Mouse (Mus musculus) gonadal fat pad, adult 2 months (tissue): Measurements from ENCODE around the gene 2010111I01Rik. TPM values are rescaled to one million over a fixed set of nuclear protein-coding genes. Genes with fewer than 3 reads are reported as not detected.

Experiments used
- DNase-seq: peaks from one replicate; pipeline ENCODE4 v3.0.0-alpha.2; 2012; ENCODE audit warnings: low read depth
- polyA plus RNA-seq: library from polyadenylated mRNA; depleted of rRNA; stranded (reverse); fragments of >200 nt; gene quantifications from 2 replicates; pipeline ENCODE4 v1.2.3, GENCODE M21; 2012

Gene 2010111I01Rik
- polyA plus RNA-seq, 1 experiment = 80.6 TPM

DNA sequence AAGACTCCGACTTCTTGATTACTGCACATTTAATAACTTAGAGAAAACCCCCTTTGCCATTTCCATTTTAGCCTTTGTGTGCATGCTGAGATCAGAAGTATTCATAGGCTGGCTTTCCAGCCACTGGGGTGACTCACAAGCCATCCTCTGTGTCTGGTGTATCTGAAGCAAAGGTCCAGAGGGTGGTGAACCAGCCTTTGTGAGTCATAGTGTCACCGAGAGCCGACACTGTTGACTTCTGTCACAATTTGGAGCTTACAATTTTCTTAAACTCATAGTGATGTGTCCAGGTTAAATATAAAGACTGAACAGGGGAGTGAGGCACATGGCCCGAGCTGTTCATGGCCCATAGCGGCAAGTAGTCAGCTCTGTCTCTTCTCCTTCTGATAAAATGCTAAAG is 278.9 kb downstream of the 2010111I01Rik start:
- DNase-seq = no peak

DNA sequence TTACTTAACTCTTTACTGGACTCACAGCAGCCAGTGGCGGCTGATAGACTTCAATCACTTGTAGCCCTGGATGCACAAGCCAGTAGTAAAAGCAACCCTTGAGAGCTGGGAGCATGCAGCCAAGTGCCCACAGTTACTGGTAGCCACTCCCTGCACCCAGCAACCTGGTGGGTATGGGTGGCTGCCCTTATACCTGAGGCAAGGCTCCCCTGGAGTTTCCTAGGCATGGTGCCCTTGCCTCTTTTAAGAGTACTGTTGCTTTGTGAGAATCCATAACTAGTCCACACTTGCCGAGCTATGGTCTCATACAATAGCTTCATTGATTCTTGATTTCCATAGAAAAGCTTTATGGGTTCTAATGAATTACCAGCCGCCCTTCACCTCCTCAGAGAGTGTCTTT is 279.7 kb downstream of the 2010111I01Rik start:
- no peak for DNase-seq

DNA sequence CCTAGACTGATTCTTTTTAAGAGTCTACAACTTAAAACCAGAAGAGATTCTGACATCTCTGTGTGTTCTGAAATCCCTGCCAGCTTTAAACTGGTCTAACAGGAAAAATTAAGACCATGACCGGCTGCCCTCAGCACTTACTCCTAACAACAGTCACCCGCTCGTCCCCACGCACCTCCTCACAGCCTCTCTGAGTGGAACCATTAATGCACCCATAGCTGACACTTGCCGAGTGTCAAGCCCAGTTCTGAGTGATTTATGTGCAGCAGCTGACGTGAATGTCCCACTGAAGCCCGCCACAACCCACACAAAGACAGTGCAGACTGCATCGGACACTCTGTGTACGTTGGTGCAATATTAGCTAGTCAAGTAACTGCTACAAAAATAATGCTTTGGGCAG is 280.5 kb downstream of the 2010111I01Rik start:
- no peak for DNase-seq

DNA sequence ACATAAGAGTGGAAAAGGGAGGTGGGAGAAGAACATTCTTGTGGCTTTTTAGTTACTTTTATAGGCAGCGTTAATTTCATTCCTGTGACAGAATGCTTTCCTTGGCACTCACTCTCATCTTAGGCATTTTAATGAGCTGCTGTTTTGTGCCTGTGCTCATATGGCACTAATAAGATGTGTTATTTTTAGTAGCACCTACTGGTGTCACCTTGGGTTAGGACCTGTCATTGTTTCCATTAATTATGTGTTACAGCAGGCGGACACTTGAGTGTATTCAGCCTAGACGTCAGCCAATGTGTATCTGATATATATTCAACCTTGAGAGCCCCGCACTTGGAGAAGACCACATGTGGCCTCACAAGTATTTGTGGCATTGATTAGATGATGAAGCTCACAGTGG is 281.1 kb downstream of the 2010111I01Rik start:
- no peak for DNase-seq

DNA sequence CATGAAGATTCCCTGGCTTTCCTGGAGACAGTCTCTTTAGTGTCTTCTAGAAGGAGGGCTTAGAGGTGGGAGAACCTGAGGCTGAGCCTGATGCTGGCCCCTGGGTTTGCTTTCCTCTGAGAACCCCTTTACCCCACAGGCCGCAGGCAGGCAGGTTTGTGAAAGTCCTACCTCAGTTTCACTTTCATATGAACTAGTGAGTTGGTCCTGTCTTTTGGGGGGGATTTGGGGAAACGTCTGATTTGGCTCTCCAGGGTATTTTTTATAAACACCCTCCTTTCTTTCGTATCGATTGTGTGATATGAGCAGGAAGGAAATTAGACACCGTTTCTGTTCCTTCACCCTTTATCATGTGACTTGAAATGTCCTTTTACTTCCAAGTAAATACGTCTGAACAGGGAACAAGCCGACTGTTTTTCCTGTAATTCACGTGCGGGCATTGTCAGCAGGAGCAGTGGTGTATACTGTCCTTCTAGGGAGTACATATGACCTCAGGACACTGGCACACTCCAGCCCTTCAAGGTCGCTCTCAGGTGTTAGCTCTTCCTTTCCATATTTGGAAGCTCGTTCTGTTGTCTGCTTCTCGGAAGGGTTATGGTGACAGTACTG is 281.7 kb downstream of the 2010111I01Rik start:
- DNase-seq = no peak

DNA sequence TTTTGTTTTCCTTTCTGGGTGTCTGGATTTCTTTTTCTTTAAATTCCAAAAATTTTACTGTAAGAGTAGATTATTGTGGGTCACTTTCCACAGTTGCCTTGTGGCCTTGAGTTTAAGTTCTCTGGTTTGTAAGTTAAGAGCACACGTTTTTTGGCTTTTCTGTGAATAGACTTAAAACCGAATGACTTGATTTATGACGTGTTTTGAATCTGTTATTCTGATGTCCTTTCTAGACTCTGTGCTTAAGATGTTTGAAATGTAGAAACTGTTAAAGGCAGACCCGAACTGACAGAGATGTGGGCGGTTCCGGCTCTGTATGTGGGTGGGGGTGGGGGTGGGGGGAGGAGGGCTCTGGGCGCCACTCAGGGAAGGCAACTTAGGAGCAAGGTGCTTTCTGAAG is 282.3 kb downstream of the 2010111I01Rik start:
- DNase-seq = no peak

DNA sequence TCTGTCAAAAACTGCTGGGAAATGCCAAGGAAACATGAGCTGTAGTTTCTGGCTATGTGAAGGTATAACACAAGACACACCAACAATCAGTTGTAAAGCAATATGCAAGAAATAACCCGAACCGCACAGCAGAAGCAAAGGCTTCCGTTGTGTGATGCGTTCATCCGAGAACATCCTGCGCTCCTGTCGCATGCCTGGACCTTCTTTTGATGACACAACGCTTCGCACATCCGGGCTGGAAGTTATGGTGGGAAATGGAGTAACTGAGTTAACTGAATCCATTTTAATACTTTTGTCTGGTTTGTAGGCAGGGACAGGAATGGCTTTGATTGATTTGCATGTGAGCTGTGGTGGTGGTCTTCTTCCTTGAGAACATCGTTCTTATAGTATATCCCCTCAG is 282.9 kb downstream of the 2010111I01Rik start:
- no peak for DNase-seq

DNA sequence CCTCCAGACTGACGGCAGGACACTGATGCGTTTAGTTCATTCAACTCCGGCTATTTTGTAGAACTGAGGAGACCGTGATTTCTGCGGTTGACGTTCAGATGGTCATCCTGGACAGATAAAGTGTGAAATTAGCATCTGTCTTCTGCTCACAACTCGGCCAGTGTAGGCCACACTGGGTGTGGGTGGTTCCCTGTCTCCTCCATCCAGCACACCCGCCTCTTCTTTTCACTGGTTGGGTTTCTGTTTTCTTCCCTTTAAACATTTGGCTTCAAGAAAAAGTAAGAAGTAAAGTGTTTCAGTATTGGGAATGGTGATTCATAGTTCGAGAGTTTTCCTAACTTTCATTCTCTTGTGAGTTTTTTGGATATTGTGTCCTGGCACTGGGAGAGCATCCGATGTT is 283.6 kb downstream of the 2010111I01Rik start:
- no peak for DNase-seq

DNA sequence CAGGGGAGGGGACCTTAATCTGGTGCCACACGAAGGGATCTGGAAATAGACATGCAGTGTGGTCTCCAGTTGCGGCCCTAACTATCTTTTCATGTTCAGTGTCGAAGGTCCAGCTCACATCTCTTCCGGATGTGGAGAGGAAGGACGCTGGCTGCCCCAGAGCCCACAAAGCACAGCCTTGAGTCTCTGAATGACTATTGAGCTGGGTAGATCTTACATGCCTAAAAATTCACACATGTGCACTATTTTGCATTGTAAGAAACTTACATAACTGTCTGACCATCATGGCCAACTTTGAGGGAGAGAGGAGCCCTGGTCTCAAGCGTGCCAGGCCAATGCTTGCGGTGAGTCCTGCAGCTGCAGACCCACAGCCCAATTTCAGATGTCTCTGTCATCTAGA is 284.5 kb downstream of the 2010111I01Rik start:
- no peak for DNase-seq

DNA sequence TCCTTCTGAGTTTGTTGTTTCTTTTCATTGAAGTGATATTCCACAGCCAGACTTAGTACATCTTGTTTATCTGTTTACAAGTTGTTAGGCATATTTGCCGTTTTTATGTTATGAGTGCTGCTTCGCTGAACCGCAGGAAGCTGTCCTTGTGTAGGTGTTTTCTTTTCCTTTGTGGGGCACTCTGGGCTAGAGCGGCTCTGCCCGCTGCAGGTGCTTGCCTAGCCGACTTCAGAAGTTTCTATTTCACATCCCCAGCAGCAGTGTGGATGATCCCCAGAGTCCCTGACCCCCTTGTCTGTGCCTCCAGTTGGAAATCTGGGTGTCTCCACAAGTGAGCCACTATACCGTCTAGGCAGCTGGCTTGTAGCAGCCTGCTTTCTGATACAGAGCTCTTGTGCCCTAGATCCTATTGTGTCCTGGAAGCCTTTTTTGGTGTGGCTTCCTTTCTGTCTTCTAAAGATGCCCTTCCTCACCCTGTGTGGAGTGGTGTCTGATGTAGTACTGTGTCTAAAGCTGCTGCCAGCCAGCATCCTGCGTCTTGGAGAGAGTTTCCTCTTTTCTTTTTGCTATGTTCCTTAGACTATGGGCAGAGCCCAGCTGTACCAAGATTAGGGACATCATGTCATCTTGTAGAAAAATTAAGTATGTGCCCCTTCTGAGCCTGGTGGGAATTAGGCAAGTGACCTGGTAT is 285.2 kb downstream of the 2010111I01Rik start:
- no peak for DNase-seq

DNA sequence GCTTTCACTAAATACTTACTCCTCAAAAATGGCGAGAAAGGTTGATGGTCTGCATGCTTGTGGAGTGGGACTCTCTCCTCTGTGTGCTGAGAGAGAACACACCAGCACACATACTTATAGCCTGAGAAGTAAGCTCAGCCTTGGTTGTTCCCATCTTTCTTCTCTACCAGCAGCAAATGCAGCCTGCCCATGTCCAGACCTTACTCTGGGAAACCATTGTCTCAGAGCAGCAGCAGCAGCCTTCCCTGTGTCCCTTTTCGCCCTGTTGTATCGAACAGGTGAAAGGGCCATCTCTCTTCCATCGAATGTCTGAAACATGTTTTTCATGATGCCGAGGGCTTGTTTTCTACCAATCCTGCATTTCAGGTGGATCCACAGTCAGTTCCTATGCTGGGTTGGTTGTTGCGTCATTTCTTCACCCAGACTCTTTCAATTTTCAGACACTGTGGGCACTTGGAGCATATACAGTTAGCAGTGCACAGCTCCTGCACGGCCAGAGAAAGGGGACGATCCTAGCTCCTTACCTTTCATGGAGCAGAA is 285.8 kb downstream of the 2010111I01Rik start:
- DNase-seq = no peak

DNA sequence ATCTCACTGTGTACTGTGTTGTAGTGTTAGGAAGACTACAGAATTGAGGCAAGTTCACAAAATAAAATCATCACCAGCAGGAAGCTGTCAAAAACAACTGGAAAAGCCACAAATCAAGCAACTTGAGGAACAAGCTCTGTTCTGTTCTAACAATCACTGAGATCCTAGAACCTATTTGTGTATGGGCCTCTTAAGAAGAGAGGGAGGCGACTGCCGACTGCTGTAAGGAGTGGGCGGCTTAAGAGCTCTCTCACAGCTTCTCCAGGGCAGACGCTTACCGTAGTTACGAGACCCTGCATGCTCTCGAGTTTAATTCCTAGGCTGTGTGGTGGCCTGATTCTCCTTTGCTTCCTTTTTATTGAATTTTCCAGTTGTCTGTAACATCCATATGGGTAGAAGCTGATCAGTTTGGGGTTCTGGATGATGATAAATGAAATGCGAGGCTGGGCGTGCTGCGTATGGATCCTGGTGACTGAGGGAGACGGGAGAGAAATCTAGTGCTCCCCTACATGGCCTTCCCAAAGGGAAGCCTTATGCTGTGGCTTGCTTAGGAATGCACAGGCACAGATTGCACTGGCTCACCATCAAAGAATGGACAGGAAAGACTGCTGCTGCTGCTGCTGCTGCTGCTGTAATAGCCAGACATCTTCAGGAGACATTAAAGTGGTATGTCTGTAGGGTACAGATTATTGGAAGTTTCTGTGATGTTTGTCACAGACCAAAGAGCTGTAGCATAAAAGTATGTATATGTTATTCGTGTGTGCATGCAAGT is 286.6 kb downstream of the 2010111I01Rik start:
- no peak for DNase-seq

DNA sequence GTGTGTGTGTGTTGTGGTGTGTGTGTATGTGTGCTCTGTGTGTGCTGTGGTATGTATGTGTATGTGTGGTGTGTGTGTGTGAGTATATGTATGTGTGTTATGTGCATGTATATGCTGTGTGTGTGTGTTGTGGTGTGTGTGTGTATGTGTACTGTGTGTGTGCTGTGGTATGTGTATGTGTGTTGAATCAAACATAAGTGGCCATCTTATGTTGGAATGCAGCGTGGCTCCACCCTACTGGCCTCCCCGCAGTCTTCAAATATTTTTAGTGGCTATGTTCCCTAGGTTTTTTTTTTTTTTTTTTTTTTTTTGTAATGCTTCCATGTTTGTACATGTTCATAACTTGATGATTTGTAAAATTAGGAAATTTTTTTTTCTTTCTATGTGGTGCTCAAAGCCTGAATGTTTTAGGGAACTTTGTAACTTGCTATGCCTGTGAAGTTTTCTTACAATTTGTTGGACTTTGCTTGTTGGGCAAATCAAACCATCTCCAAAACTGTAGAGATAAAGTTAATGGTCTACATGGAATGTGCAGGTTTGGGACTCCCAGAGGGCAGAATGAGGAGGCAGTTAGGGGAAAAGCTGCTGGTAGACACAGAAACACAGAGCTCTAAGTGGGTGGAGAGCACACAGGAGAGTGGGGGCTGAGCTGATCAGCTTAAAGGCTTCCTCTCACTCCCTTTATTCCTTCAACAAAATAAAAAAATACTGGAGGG is 287.8 kb downstream of the 2010111I01Rik start:
- DNase-seq = no peak

DNA sequence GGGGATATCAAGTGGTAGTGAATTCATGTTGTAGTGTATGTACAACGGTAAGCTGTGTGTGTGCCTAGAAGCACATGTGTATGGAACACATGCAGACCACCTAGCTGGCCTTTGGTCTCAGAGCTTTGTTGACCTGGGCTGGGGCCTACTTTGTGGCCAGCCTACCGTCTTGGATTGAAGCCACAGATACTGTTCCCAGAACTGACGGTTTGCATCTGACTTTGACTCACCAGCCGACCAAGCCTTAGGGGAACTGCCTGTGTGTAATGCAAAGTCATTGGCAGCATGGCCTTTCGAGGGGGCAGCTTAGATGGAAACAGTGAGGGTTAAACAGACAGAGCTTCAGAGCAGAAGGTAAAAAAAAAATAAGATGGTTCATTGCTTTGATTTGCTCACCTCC is 288.5 kb downstream of the 2010111I01Rik start:
- no peak for DNase-seq

DNA sequence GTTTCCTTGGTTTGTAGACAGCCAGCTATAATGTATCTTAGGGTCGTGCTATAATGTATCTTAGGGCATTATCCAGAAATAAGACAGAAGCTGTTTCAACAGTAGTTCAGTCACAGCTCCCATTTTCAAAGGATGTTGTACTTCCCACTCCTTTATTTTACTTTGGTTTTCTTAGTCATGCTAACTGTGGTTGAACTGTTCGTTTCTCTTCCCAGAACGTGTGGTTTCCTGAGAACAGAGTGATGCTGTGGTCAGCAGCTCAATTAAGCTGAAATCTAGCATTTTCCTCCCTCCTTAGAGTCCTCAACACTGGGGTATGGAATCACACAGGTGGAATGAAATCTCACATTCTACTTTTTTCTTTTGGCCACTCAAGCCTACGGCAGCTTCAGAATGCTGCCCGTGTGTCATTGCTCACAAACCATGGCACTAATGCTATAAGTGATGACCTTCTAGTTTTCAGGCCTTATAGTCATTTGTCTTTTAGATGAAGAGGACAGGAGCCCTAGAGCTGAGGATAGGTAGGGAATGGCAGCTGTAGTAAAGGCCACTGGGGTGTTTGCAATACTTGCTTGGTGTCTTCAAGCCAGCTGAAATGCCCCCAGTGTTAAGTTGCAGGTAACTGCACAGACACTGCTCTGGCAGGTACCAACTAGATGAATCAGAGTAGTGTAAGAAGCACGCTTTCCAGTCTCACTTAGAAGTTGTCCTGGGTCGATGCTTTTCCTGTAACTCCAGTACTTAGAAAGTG is 289.4 kb downstream of the 2010111I01Rik start:
- DNase-seq = no peak

DNA sequence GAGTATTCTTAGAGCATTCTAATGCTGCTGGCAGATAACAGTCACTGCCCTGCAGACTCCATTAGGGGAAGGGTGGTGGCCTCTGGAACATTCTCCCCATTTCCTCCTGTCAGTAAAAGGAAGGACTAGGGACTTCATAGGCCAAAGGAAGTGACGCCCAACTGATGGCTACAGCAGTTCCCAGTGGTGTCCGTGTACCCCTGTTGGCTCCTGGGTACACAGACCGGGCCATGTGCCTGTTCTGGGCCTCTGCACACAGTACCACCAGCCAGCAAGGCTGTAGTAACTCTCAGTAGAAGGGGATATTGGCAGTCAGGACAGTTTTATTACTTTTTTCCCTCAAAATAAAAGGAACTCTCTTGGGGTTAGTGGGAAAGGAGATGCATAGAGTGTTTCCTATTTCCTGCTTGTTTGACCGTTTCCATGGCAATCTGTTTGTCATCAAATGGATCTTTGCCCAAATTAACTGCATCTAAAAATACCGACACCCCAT is 290.9 kb downstream of the 2010111I01Rik start:
- no peak for DNase-seq

DNA sequence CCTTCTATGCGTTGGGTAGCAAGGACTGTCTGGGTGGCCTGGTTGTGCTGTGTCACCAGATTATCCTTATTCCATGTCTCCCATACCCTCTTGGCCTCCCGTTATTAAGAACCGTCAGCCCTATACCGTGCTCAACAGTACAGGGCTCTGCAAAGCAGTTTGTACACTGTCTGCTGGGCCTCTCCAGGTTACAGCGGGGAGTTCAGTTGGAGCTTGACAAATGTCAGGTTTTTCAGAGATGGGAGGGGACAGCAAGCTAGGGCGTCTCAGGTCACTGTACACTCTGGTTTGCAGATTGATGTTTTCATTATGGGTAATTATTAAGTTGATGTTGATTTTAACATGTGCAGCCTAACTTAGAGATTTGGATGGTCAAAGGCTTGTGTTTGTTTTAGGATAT is 291.5 kb downstream of the 2010111I01Rik start:
- no peak for DNase-seq

DNA sequence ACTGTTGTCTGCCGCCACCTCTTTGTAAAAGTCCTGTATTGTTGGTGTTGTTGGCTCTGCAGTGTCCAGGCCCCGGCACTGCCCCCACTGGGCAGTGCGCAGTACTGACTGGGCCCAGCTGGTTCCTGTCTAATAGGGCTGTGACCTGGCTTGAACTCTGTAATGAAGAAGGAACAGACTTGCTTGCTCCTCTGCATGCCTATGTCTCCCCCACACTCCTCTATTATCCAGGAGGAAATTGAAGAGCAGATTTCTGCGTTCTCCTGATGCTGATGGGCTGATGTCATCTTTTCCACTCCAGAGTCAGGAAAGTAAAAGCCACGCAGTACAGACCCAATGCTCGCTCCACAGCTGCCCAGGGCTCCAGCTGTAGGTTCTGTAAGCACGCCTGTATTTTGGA is 292.1 kb downstream of the 2010111I01Rik start:
- no peak for DNase-seq

DNA sequence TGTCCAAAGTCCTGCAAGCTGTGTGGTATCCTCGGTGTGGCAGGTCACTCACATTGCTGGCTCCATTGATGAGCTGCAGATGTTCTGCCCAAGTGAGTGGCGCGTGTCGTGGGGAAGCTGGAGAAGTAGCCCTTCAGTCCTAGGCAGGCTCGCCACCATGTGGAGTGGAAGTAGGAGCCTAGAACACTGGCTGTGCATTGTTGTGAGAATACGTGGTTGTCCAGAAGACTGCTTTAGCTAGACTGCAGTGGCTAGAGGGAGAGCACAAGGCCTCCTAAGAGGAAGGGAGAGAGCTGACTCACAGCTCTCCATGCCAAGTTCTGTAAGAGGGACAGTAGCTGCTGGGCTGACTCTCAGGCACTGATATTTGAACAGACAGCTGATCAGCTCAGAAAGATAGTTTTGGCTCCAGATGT is 293.5 kb downstream of the 2010111I01Rik start:
- no peak for DNase-seq

DNA sequence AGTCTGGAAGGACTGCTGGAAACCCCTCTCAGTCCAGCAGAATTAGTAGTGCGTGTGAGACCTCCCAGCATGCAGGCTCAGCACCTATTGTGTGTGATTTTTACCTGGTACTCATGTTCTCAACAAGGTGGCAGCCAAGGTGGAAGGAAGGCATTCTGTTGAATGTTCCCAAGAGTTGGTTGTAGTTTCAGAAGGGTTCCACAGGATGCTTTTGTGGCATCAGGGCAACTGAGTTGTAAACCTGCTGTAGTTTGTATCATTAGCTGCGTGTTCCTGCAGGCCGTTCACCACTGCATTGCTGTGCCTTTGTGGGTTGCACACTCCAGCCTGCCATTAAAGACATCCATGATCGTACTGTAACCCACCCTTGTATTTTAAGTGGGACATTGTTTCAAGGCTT is 294.0 kb downstream of the 2010111I01Rik start:
- no peak for DNase-seq

DNA sequence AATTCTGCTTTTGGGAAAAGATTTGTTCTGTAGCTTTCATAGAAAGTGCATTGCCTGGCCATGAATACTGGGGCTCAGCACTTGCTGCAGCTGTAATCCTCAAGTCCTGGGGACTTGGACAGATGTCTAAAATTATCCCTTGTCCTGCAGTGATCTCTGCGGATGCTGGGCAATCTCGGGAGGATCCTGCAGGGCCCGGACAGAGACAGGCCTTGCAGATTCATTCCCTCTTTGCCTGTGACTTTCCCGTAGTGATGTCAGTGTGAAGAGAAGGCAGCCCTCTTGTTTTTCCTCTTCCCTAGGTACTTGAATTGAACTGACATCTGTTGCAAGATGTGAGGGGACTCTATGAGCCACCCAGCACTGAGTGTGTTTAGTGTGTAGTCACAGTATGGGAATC is 295.4 kb downstream of the 2010111I01Rik start:
- DNase-seq = no peak
